Comparison of ENCODE assay signal across 7 mouse cellular contexts in genomic region chr19:29523701-29524100, GRCm38 (mm10). TPM values are rescaled to one million over a fixed set of nuclear protein-coding genes. Genes with fewer than 3 reads are reported as not detected.
DNase-seq lines count a peak whose midpoint lies in the region; ATAC-seq and TF ChIP-seq lines count a peak whose summit lies in the region.

No protein-coding gene starts in this region.

- H3K9ac ChIP-seq in neural tube, embryonic 11.5 days (ENCODE audit: low read length), result peak overlapping the region; percentile 92
- peak overlapping the region; percentile 92 for H3K9ac ChIP-seq in limb, embryonic 14.5 days (ENCODE audit: low read depth, low read length, severe bottlenecking)

- ATAC-seq in neural tube, embryonic 11.5 days (ENCODE audit: insufficient read depth, low FRiP score, low TSS enrichment), result no peak
- no peak for ATAC-seq in limb, embryonic 14.5 days (ENCODE audit: low FRiP score, low read depth)

- H3K27ac ChIP-seq in neural tube, embryonic 11.5 days (ENCODE audit: low read depth, low read length), result no peak overlapping the region
- H3K27ac ChIP-seq in embryonic fibroblast, embryonic 13.5 days (ENCODE audit: insufficient read depth, low read length), result 0 out of 2 replicates have a peak overlapping the region, but pooled peaks have one; percentile 1
- H3K27ac ChIP-seq in limb, embryonic 14.5 days (replicated peaks; ENCODE audit: low read depth, low read length), result peak overlapping the region; percentile 94; the same call in 1 of the 2 replicates

- H3K4me2 ChIP-seq in neural tube, embryonic 11.5 days (ENCODE audit: low read depth), result peak overlapping the region; percentile 72
- peak overlapping the region; percentile 79 for H3K4me2 ChIP-seq in limb, embryonic 14.5 days (replicated peaks; ENCODE audit: low read depth, low read length, severe bottlenecking)

- TF ChIP-seq POLR2A in embryonic fibroblast, embryonic 13.5 days (IDR thresholded peaks at IDR 0.05; ENCODE audit: low read depth, low read length), result no peak
- no peak for TF ChIP-seq POLR2A in limb, embryonic 14.5 days (IDR thresholded peaks at IDR 0.05; ENCODE audit: borderline replicate concordance, extremely low read depth, insufficient read depth, insufficient read length)

- H3K4me1 ChIP-seq in neural tube, embryonic 11.5 days (ENCODE audit: control insufficient read depth, insufficient read depth, low read length), result peaks cover 3% of the 10 kb centered on the region; the same call in 1 of the 2 replicates
- H3K4me1 ChIP-seq in embryonic fibroblast, embryonic 13.5 days (ENCODE audit: control insufficient read depth, insufficient read depth, low read length), result no peaks in the 10 kb centered on the region; the same call in 1 of the 2 replicates
- peaks cover 17% of the 10 kb centered on the region for H3K4me1 ChIP-seq in limb, embryonic 14.5 days (ENCODE audit: control insufficient read depth, insufficient read depth, low read length)

- no peaks in the 10 kb centered on the region for H3K36me3 ChIP-seq in neural tube, embryonic 11.5 days (ENCODE audit: control insufficient read depth, insufficient read depth, low read length)
- no peaks in the 10 kb centered on the region for H3K36me3 ChIP-seq in limb, embryonic 14.5 days (ENCODE audit: control insufficient read depth, insufficient read depth, low read length)

- H3K9me3 ChIP-seq in neural tube, embryonic 11.5 days (ENCODE audit: control insufficient read depth, low read length), result no peaks in the 10 kb centered on the region
- peaks cover 3% of the 10 kb centered on the region for H3K9me3 ChIP-seq in limb, embryonic 14.5 days (ENCODE audit: control insufficient read depth, low read length)

- DNase-seq in neural tube, embryonic 11.5 days (ENCODE audit: low spot score), result no peak
- no peak for DNase-seq in neural tube, embryonic 10.5 days (ENCODE audit: extremely low spot score, low spot score)
- DNase-seq in limb, embryonic 14.5 days (ENCODE audit: low spot score), result no peak
- DNase-seq in urinary bladder, adult 2 months (ENCODE audit: low spot score), result no peak
- no peak for DNase-seq in cerebellum, postnatal 4 days (ENCODE audit: low spot score in 2 of 2)
- DNase-seq in adrenal gland, adult 8-10 months, result no peak

- WGBS in neural tube, embryonic 11.5 days, result 47% methylated on average over 5 of the region's 5 CpGs
- WGBS in limb, embryonic 14.5 days, result 8% methylated on average over 5 of the region's 5 CpGs

- H3K27me3 ChIP-seq in neural tube, embryonic 11.5 days (ENCODE audit: control insufficient read depth, insufficient read depth, low read length), result no peaks in the 10 kb centered on the region
- H3K27me3 ChIP-seq in limb, embryonic 14.5 days (ENCODE audit: control insufficient read depth, insufficient read depth, low read length), result no peaks in the 10 kb centered on the region

- TF ChIP-seq CTCF in embryonic fibroblast, embryonic 13.5 days (IDR thresholded peaks at IDR 0.05; ENCODE audit: borderline replicate concordance, insufficient read depth, low read length), result no peak

- peak overlapping the region; percentile 97 for H3K4me3 ChIP-seq in neural tube, embryonic 11.5 days (ENCODE audit: low read depth, low read length)
- peak overlapping the region; percentile 91 for H3K4me3 ChIP-seq in embryonic fibroblast, embryonic 13.5 days (ENCODE audit: insufficient read depth, low read length)
- peak overlapping the region; percentile 87 for H3K4me3 ChIP-seq in limb, embryonic 14.5 days (replicated peaks; ENCODE audit: low read length)

RNA-seq across cellular contexts. Expression of gene Ric1, which starts 1.6 kb away (rescaled TPM):
- polyA plus RNA-seq in neural tube, embryonic 11.5 days (2014; fragmentation: Nextera tagmentation; extraction: Ambion mirVana), result 14.4 and 15.2 TPM in 2 replicates
- 31.0 and 39.2 TPM in 2 replicates for polyA plus RNA-seq in embryonic fibroblast, embryonic 13.5 days (2011; ENCODE audit: insufficient read length, low read depth, missing spikeins)
- 31.4 and 35.7 TPM in 2 replicates for polyA plus RNA-seq in limb, embryonic 14.5 days (2012; rRNA removed)
- polyA plus RNA-seq in limb, embryonic 14.5 days (2014; fragmentation: Nextera tagmentation; extraction: Ambion mirVana), result 22.7 and 27.8 TPM in 2 replicates
- polyA plus RNA-seq in urinary bladder, adult 2 months (2012; rRNA removed), result 11.7 and 14.2 TPM in 2 replicates
- 10 to 100 TPM; 27.0 to 31.7 (median 29.5) TPM for total RNA-seq in adrenal gland, adult 8-10 months (2022)
